Mouse (Mus musculus) adrenal gland, adult 2 months (tissue): Measurements from ENCODE around the gene Inpp4a. TPM values are rescaled to one million over a fixed set of nuclear protein-coding genes. Genes with fewer than 3 reads are reported as not detected.

Source experiments
- DNase-seq: peaks from one replicate; pipeline ENCODE4 v3.0.0; 2021
- polyA plus RNA-seq: library from polyadenylated mRNA; depleted of rRNA; stranded (reverse); fragments of >200 nt; gene quantifications from 2 replicates; pipeline ENCODE4 v1.2.3, GENCODE M21; 2012
- total RNA-seq, 2 experiments: library from RNA; stranded (reverse); gene quantifications; 2 replicates each; pipeline ENCODE4 v1.2.3; 2021

Gene Inpp4a
- total and polyA plus RNA-seq, 3 experiments = 14.0 to 23.6 (median 19.1) TPM

GRCm38 (mm10) chr1:37357173-37357572, 57.5 kb downstream of the Inpp4a start:
- no peak for DNase-seq

GRCm38 (mm10) chr1:37358621-37359020, 59.0 kb downstream of the Inpp4a start:
- no peak for DNase-seq

DNA sequence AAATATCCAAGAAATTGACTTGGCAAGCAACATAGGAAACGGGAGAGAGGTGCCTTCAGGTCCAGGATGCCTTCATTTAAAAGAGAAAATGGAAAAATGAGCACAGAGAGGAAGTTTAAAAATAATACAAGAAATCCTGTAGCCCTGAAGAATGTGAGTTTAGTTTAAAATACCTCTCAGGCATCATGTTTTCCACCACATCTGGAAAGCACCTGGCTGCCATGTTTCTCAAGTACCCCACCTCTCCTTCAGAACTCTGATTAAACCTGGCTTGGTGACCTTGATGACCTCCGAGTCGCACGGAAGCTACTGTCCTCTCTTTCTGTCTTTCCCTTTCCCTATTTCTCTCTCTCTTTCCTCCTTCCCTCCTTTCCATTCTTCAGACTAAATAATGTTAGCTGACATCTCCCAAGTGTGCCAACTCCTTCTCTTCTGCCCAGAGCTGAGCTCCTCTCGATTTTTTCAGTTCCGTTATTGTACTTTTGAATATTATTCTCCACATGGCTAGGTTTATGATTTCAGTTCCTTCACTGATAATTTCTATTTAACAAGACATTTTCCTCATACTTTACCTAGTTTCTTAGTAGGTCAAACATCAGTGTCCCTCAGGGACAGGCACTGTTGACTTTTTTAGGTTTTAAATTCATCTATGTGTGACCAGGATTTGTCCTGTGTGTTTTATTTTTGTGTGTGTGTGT, 59.9 kb downstream of the Inpp4a start:
- DNase-seq = no peak

- DNase-seq = no peak
Measured at GRCm38 (mm10) chr1:37360781-37361180, 61.1 kb downstream of the Inpp4a start.

GRCm38 (mm10) chr1:37362721-37363120, 63.1 kb downstream of the Inpp4a start:
- no peak for DNase-seq

DNA sequence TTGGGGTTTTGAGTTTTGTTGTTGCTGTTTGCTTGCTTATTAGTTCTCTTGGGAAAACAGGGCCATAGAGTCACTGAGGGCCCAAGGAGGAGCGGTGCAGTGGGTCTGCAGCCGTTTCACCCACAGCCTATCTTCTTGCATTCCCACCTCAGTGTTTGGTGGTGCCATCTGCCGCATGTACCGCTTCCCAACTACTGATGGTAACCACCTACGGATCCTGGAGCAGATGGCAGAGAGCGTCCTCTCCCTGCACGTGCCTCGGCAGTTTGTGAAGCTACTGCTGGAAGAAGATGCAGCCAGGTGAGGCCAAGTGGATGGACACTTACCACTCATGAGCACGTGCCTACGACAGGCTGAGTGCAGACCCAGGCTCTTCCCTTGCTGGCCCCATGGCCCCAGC, 68.5 kb downstream of the Inpp4a start:
- DNase-seq = no peak

- peak; percentile 53 for DNase-seq
Measured at GRCm38 (mm10) chr1:37368768-37369385, 69.2 kb downstream of the Inpp4a start.

- DNase-seq = no peak
Measured at GRCm38 (mm10) chr1:37376177-37376576, 76.5 kb downstream of the Inpp4a start.

- DNase-seq = no peak
Measured at GRCm38 (mm10) chr1:37376751-37377150, 77.1 kb downstream of the Inpp4a start.

DNA sequence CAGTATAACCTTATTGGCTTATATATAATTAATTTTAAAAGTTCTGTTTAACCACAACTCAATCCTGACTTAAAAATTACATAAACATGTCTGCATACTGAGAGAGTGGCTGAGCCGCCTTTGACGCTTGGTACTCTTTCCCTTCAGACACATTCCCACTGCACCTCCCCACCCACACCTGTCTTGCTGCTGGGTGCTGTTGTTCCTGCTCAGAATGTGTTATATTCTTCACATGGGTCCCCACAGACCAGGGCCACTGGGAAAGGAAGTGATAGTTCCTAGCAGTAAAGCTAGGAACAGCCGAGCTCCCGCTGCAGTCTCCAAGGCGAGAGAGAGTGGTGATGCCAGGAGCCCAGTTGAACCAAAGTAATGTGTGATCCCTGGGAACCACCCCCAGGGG, 78.4 kb downstream of the Inpp4a start:
- no peak for DNase-seq

DNA sequence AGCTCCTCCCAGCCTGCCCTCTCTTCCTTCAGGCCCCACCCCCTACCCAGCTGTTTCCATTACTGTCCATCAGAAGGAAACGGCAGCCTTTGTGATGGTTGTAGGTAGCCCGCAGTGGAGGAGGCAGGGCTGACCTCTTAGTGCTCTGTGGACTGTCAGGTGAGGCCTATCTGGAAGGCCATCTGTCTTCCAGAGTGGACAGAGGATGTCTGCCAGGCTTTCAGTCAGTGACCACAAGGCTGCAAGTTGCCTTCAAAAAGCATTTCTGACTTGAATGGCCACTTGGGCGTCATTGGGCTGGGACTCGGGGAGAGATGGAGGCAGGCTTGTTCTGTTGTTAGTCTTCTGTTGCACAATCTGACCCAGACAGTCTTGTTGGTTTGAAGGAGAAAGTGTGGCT, 79.9 kb downstream of the Inpp4a start:
- no peak for DNase-seq

GRCm38 (mm10) chr1:37380913-37381312, 81.2 kb downstream of the Inpp4a start:
- no peak for DNase-seq

- DNase-seq = no peak
Measured at GRCm38 (mm10) chr1:37384304-37384703, 84.6 kb downstream of the Inpp4a start.

- DNase-seq = no peak
Measured at GRCm38 (mm10) chr1:37386448-37386971, 86.8 kb downstream of the Inpp4a start.

- no peak for DNase-seq
Measured at GRCm38 (mm10) chr1:37393174-37393573, 93.5 kb downstream of the Inpp4a start.

DNA sequence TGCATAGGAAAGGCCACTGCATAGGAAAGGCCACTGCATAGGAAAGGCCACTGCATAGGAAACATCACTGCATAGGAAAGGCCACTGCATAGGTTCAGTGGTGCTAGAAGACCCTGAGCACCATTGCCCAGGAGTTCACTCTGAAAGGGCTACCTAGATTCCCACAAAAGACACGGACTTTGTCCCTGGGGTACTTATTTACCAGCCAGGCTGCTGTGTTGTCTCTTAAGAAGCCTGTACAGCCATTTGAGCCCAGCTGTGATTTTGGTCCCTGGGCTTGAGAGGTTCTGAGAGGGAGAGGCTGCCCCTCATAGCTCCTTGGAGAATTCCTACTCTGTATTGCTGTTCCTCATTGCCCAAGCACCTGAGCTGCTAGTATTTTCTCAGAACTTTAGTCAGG, 96.8 kb downstream of the Inpp4a start:
- no peak for DNase-seq

- DNase-seq = no peak
Measured at GRCm38 (mm10) chr1:37398961-37399360, 99.3 kb downstream of the Inpp4a start.

DNA sequence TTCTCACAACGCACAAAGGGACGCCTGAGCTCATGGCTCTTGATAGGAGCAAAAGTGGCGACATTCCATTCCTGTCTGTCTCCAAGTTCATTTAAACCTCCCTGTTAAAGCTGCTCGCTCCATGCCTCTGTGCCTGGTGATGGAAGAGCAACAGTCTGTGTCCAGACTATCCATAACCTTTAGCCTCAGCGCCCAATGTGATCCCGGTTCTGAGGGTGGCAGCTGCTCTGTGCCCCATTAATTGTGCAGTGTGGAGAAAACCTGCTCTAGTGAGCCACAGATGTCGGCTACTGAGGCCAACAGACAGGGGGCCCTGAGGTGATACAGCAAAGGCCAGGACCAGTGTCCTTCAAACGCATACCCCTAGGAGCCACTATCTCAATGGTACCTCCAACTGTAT, 100.1 kb downstream of the Inpp4a start:
- no peak for DNase-seq

GRCm38 (mm10) chr1:37401687-37402086, 102.0 kb downstream of the Inpp4a start:
- peak; percentile 63 for DNase-seq

DNA sequence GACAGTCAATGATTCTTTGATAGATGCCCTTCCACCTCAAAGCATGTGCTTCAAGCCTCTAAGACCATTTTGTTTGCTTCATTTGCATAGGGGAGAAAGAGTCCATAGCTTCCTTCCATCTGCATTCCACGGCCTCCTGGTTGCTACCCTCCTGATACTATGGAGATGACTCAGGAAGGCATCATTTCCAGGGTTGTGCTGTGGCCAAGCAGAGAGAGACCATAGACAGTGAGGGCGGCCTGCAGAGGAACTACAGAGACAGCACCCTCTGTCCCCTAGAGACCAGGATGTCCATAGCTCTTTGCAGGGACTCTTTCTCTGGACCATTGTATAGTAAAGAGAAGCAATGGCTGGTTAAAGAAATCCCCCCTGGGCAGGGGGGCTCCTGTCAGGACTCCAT, 105.5 kb downstream of the Inpp4a start:
- no peak for DNase-seq

DNA sequence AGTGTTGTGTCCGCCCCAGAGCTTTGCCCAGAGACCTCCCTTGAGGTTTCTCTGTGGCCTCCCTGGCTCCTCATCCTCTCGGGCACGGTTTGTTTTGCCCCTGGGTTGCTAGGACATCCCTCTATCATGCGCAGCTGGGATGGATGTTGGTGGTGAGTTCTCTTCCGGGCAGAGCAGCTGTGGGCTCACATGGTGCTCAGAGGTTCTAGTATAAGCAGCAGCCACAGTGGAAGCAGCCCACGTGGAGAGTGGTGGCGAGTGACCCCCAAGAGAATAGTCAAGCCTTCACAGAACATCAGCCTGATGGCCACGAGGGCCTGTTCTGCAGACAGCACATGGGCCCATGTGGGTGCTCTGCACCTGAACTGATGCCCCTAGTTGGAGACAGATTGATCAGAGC, 107.6 kb downstream of the Inpp4a start:
- DNase-seq = no peak

- DNase-seq = no peak
Measured at GRCm38 (mm10) chr1:37408059-37408458, 108.4 kb downstream of the Inpp4a start.

GRCm38 (mm10) chr1:37408678-37409077, 109.0 kb downstream of the Inpp4a start:
- no peak for DNase-seq

DNA sequence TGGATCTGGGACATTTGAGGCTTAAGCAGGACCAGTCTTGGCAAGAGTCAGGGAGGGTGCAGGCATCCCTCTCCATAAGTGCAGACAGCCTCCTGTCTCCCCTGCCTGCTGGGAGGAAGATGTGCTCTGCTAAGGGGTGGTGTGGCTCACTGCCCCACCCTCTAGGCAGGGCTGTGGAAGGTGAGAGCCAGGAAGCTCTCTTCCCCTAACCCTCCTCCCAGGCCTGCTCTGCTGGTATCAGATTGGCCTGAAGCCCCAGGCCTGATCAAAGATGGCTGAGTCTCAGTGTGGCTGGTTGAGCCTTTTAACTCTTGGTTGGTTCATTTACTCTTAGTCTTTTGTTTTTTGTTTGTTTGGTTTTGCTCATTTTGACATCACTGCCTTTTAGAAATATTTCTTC, 110.0 kb downstream of the Inpp4a start:
- DNase-seq = no peak
